Mouse (Mus musculus) heart, adult 11 months (tissue): ENCODE measurements around the gene Mettl26.
A peak's percentile ranks its signal among the peaks of the same experiment; 100 is the strongest.
"Not testable (repeated sequence)": the region's sequence is repeated elsewhere in the genome, so short reads cannot be mapped to it uniquely, and the experiment has no call there.

Experiments
- DNase-seq: peaks from one replicate; pipeline ENCODE4 v3.0.0; 2022

Gene Mettl26

DNA sequence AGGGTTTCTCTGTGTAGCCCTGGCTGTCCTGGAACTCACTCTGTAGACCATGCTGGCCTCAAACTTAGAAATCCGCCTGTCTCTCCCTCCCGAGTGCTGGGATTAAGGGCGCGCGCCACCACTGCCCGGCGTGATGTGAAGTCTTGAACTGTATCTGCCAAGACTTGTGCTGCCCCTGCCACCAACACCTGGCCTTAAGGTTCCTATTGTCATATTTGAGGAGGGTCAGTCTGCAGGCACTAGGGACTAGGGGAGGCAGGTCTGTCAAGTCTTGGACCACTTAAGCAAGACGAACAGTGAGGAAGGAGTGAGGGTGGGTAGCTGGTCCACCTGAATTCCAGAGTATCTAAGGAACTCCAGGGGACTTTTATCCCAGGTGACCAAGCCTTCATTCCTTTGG, 5.4 kb upstream of the Mettl26 start:
- no peak for DNase-seq

DNA sequence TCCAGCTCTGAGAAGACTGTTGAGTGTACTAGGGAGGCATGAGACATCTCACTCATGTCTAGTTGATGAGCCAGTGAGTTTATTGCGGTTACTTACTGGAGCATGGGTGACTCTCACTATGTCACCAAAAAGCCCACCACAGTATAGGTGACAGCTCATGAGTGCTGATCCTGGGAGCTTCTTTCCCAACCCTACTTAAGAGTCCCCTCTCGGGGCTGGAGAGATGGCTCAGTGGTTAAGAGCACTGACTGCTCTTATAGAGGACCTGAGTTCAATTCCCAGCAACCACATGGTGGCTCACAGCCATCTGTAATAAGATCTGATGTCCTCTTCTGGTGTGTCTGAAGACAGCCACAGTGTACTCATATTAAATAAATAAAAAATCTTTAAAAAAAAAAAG, 4.9 kb upstream of the Mettl26 start:
- peak; percentile 87 for DNase-seq

DNA sequence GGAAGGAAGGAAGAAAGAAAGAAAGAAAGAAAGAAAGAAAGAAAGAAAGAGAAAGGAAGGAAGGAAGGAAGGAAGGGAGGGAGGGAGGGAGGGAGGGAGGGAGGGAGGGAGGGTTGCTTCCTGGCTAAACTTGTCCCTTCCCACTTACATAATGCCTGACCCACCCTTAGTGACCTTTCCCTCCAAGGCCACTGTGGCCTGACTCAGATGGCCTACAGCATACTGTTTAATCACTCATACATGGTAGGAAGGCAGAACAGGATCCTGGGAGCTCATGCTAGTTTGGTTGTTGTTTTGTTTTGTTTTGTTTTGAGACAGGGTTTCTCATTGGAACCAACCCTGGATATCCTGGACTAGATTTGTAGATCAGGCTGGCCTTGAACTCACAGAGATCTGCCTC, 3.3 kb upstream of the Mettl26 start:
- not testable (repeated sequence) for DNase-seq

DNA sequence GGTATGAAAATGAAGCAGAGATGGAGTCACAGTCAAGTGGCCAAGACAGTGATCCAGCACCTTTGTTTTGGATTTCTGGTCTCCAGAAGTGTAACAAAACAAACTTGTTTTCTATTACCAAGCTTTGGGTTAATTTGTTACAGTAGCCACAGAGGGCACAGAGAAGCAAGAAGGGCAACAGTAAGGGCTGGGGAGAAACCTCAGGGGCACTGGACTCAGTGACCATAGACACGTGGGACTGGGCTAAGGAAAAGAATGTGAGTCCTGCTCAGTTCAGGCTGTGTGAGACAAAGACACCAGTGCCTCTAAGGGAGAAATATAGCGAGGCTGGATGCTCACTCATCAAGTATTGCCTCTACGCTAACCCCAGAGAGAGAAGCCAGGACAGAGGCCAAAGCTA, 2.2 kb upstream of the Mettl26 start:
- no peak for DNase-seq

DNA sequence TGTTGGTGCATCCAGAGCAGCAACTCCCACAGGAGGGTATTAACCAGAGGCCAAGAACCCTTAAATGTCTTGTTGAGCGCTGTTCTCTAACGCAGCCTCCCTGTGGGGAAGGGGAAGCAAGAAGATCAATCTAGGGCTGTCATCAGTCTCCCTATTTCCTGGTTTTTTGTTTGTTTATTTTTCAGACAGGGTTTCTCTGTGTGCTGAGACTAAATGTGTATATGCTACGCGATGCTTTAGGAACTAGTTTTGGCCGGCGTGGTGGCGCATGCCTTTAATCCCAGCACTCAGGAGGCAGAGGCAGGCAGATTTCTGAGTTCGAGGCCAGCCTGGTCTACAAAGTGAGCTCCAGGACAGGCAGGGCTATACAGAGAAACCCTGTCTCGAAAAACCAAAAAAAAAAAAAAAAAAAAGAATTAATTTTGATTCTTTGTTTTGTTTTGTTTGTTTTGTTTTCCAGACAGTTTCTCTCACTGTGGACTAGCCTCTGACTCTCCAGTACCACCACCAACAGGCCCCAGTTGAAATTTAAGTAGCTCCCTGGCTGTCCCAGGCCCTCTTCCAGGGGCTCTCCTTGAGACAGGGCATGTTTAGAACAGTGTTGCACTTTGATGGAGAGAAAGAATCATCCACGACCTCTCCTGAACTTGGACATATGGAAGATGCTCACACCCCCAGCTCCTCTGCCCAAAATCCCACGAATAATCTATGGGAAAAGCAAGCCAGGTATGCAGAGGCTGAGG, 1.3 kb upstream of the Mettl26 start:
- DNase-seq: peak; percentile 92

DNA sequence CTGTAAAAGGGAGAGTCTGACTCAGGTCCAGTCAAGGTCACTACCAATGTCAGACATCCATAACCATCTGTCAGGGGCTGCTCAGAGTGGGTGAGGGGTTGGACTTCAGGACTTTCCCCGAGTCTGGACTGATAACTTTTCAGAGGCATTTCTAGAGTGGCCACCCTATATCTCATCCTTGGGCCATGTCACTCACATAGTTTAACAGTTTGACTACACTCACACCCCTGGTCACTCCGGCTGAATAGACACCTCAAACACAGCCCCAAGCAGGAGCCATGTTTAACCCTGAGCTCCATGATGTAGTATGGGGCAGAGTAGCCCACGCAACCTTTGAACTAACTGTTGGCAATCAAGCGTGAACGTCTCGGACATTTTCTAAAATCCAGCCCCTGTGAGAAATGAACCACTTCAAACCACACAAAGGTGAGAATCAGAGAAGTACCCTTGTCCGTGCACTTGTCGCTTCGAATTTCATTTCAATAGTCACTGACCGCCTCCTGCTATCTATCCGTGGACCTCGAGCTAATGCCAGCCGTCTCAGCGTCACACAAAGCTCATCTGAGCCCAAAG, 640 bp upstream of the Mettl26 start:
- no peak for DNase-seq

DNA sequence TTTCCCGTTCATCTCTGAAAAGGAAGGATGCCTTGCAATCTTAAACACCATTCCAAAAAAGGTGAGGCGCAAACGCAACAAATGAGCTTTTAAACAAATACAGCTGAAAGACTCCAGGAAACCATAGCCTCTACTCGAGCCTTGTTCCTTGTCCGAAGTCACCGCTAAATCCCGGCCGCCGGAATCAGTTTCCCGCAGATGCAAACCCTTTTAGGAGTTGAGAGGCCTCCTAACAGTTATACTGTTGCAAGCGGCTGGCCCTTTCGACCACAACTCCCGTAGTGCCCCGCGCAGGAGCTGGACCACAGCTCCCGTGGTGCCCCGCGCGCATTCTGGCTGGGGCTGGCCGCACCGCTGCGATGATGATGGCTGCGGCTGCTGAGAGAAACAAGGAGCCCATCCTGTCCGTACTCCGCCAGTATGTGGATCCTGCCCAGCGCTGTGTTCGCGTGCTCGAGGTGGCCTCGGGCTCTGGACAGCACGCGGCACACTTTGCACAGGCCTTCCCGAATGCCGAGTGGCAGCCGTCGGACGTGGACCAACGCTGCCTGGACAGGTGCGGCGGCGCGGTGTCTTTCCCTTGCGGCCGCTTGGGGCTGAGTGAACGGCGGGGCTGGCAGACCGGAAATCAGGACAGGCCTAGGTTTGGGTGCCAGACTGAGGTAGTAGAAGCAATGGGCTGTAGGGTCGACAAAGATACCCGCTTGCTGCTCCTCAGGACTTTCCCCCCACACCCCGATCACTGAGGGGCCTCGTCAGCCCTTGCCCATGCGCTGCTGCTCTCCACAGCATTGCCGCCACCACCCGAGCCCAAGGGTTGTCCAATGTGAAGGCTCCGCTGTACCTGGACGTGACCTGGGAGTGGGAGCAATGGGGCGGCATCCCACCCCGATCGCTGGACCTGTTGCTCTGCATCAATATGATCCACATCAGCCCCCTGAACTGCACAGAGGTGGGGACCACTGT, 580 bp downstream of the Mettl26 start:
- DNase-seq: peak; percentile 99

DNA sequence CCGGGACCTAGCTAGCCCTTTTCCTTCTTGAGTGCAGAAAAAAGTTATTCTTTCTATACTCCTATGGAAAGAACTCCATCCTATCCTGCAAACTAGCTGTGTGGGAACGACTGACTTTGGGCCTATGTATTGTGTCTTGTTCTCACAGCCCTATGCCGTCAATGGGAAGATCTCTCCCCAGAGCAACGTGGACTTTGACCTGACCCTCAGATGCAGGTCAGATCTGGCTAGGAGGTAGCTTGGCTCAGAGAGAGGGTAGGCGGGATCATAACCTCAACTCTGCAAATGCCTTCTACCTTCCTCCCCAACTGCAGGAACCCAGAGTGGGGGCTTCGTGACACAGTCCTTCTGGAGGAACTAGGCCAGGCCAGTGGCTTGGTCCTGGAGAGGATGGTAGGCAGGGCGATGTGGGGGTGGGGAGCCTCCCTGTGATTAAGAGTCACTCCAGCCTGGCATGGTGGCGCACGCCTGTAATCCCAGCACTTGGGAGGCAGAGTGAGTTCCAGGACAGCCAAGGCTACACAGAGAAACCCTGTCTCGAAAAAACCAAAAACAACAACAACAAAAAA, 1.6 kb downstream of the Mettl26 start:
- DNase-seq: peak; percentile 94

DNA sequence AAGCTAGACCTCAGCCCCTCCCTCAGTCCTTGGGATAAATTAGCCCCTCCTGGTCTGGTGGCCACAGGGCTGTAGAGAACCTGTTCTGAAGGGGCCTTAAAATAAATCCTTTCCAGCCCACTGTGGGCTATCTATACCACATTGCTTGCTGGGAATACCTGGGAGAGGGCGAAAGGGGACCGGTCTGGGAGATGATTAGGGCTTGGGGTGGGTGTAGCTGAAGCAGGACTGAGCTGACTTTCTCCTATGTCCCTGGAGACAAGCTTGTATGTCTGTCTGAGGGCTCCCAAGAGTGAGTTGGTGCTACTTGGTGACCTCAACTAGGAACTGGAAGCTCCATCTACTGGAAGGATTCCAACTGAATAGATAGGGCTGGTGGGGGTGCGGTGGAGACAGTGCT, 2.2 kb downstream of the Mettl26 start:
- DNase-seq: peak; percentile 91

DNA sequence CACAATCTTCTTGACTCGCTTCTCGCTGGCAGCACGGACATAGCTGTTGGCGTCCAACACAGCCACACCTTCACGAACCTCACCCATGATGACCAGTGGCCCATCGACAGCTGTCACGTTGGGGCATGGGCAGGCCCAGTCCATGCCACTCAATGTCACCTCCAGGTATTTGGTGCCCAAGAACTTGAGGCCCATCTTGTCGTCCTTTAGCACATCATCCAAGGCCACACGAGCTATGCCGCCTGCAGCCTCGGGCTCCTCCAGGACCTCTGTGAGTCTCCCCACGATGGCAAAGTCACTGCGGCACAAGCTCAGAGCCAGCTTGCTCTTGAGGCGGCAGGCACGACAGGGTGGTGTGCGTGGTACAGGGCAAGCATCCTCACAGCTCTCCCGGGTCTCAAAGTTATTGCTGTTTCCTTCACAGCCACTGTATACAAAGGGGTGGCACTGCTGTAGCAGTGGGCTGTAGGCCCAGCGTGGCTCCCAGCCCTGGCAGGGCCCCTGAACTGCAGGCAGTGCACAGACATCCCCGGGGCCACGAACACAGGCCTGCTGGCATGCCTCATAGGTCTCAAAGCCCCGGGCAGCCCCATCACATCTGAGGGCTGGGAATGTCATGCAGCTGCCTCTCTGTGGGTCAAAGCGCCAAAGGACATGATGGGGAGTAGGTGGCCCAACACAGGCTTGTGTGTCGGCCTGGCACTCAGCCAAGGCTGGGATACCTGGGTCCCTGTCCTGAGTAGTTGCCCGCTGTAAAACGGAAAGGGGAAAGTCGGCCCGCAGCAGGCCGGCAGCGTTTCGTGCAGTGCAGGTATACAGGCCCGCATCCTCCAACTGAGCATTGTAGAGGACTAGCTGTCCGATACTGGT, 3.1 kb downstream of the Mettl26 start:
- DNase-seq: peak; percentile 93

DNA sequence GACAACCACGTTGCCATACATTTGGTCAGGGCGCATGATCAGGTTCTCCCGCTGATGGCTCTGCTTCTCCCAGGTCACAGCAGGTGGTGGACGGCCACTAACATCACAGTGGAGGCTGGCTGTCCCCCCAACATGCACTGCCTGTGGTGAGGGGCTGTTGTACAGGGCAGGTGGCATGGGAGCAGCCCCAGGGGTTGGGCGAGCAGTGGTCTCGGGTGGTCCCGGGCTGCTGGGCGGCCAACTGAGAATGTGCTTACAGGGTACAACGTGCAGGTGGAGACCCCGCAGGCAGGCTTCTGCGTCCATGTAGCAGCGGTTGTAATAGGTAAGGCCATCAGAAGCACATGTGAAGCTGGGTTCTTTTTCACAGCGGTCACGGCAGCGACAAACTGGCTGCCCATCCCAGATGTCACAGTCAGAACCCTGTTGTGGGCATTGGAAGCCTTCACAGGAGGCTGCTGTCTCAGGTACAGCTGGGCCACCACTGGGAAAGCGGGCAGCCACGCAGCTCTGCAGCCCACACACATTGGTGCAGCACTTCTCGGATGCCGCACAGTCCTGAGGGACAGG, 3.8 kb downstream of the Mettl26 start:
- peak; percentile 93 for DNase-seq

DNA sequence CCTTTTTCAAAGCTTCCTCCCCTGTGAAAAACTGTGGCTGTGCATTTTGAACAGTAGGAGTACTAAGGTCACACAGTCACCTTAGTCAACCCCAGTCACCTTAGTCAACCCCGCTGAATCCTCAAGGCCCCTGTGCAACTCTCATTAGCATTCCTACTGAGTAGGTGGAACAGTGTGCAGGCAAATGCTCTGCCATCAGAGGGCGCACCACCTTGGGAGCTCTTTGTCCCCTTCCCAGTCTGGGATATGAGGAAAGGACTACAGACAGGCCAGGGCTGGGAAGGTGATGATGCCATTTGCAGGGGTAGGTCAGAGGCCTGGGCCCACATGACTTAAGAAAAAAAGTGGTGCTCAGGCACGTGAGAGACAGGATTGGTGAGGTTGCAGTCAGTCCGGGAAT, 4.4 kb downstream of the Mettl26 start:
- DNase-seq: peak; percentile 94

DNA sequence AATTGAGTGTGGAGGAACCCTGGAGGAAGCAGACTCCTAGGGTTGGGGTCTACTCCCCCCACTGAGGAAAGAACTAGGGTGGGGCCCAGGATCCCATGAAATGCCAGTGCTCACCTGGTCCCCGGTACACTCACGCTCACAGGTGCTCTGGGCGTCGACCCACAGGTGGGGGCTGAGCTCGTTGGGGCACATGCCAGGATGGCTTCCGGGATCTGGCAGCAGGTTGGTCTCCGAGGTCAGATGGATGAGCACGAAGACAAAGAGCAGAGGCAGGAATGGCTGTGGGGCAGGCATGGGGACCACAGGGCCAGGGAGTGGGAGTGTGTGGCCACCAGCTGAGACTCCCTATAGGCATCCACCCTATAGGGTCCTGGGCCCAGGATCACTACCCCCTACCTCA, 4.9 kb downstream of the Mettl26 start:
- DNase-seq: peak; percentile 93

DNA sequence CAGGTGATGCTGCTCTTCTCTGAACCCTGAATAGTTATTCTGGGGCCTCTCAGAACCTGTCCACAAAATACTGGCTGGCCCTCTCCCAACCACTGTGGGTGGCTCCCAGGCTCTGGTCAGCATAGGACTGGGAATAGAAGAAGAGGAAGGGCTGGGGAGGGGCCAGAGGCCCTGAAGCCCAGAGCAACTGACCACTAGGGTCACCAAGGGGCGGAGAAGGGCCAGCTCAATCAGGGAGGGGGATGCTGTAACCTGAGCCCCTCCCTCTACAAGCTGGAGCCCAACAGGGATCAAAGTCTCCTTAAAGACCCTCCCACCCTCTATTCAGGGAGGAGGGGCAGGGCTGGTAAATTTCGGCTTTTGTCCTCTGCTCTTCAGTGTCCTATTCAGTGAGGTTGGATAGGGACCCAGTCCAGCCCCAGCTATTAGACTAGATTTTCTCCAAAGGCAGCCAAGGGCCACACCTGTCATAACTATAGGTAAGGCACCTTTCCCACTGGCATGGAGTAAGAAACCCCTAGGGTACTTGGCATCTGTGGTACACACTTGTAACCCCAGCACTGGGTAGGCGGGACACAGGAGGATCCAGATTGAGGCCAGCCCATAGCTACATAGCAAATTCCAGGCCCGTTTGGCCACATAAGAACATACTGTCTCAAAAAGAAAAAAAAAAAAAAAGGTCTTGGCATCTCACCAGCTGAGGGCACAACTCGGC, 5.5 kb downstream of the Mettl26 start, which contains the start of gene Wfikkn1:
Gene Wfikkn1, minus strand, starts transcription at position 663 of the 715 bp plus-strand sequence.
- peak; percentile 91 for DNase-seq

DNA sequence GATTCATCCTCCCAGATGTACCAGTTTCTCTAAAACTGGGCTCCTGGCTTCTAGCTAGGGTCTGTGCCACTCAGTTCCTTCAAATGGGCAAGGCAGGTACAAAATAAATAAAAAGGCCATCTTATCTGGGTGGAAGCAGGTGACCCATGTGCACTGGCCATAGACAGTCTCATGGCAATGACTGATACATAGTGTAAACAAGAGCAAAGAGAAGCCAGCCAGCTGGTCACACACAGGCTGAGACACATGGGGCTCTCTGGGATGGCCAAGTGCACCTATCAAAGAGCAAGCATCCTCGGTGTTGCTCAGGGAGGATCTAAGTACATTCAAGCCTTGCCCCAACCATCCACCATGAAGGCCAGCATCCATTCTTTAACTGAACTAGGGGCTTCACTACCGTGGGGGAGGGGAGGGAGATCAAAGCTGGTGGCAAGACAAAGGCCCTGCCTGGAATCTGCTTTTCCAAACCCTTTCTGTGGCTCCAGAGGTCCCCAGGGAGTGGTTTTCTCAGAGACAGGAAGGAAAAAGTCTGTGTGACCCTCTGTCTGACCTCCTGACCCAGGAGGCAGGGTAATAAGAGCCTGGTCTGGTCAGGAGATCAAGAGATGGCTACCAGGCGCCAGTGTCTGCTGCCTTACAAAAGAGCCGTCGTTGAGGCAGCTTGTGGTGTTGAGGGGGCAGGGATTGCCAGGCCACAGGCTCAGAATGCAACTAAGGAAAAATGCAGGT, 6.2 kb downstream of the Mettl26 start:
- peak; percentile 89 for DNase-seq

DNA sequence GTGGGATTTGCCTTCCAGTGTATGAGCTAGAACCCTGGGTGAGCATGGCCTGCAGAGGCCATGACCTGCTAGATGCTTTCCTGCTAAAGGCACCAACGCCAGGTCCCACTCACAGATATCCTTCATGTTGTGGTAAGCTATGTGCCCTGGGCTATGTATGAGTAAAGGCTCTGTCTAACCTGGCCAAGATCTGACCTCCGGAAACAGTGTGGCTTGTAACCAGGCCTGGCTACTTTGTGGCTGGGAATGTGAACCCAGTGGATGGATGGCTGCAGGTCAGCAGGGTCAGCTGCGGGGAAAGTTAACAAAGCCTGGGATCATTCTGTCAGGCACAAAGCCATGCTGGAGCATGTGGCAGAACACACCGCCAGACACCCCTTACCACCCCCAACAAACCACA, 6.8 kb downstream of the Mettl26 start:
- peak; percentile 87 for DNase-seq

DNA sequence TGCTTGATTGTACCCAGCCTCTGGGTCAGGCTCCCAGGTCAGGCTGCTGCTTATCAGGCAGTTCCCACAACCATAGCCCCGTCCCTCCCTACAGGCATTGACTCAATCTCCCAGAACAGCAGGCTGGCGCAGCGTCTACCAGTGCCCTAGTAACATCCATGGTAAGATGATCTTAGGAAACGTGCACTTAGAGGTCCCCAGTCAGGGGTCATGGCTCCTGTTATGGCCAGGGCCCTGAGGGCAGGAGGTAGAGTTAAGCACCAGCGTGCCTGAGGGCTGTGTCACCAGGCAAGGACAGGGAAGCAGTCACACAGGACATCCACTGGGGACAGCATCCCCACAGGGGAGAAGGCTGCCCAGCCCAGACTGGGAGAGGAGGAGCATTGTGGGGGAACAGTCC, 7.4 kb downstream of the Mettl26 start:
- DNase-seq: peak; percentile 92

DNA sequence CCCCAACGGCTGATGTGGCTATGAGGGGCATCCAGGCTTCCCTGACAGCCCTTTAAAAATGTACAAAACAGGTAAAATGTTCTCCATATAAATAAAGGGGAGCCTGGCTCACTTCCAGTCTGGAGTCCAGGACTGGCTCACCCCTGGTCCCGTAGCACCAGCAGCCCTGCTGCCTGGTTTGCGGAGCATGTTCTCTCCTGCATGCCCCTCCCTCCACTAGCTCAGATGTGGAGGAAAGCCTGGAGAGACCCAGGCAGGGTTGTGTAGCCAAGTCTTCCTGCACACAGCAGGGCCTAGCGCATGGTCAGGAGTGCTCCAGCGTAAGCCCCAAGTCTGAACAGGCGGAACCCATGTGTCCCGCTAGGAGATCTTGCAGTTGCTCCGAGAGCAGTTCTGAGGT, 8.4 kb downstream of the Mettl26 start:
- DNase-seq: peak; percentile 91

DNA sequence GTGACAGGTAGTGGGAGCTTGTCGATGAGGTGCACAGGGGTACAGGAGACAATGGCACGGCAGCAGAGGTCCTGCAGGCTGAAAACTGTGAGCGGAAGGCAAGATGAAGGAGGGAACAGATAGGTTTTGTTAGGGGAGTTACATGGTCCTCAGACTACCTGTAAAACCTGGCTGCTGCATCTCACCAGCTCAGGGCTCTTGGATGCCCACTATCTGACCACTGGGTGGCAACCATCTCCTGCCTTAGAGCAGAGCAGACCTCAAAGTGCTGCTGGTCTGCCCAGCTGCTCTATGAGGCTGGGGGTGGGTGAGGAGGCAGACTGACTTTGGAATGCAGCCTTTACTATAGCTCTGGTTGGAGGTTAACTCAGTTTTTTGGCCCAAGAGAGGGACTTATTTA, 8.9 kb downstream of the Mettl26 start:
- DNase-seq: no peak

DNA sequence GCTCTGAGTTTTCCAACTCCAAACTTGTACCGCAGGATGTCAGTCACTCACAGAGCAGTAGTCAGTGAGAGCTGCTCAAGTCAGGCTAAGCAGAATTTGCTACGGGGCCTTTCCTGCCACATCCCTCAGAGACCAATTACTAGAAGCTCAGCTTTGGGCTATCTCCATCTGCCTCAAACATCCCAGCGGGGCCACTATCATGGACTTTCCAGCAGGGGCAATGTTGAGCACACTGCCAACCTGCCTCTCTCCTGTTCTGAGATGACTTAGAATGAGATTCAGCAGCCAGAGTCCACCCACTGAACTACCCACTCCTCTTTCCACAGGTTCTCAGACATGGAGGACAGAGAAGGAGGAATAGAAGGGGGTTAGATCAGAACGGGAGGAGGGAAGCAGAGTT, 10.8 kb downstream of the Mettl26 start:
- DNase-seq: no peak
